In the genomic region with DNA sequence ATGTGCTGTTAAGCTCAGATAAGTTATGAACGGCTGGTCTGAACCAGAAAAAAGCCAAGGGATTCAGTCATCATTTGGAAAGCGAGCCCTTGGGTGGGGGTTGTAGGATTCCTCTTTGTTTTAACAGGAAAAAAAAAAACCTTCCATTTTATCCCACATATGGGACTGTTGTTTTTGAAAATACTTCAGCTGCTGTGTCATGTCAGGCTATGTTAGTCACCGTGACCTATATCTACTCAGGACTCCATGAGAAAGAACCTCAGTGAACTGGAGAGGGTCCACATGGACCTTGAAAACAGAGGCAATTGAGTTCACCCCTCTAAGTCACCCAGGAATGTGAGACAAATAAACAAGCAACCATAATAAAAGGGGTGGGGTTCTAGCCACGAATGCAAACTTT, we compare ENCODE assay signal across 15 mouse cellular contexts.
DNase-seq lines count a peak whose midpoint lies in the region; ATAC-seq and TF ChIP-seq lines count a peak whose summit lies in the region.
"Had no signal": no experiment of that assay in that cellular context is flagged by ENCODE, and none has a peak within 500 bp of the region (broad histone marks: within the 10 kb centered on the region; RNA-seq: fewer than 3 reads in every experiment).

No protein-coding gene starts in this region.

- H3K4me1 ChIP-seq in kidney, adult 2 months (ENCODE audit: control insufficient read depth, insufficient read depth, low read length): no peaks in the 10 kb centered on the region
- H3K4me1 ChIP-seq in hindbrain, embryonic 12.5 days: no peaks in the 10 kb centered on the region
- H3K4me1 ChIP-seq: forebrain, embryonic 10.5 days; liver, embryonic 15.5 days had no signal

- H3K27ac ChIP-seq in kidney, adult 2 months (ENCODE audit: insufficient read depth, low read depth, low read length): 0 out of 2 replicates have a peak overlapping the region, but pooled peaks have one; percentile 38
- no peak overlapping the region for H3K27ac ChIP-seq in hindbrain, embryonic 12.5 days
- H3K27ac ChIP-seq: forebrain, embryonic 10.5 days; hindbrain, postnatal 0 days; liver, embryonic 15.5 days had no signal

- DNase-seq in kidney, adult 2 months: peak; percentile 22
- DNase-seq in kidney, adult 18-20 months: no peak
- DNase-seq in gastrocnemius, postnatal 14 days: peak; percentile 35
- peak; percentile 25 for DNase-seq in kidney, postnatal 14 days
- no peak for DNase-seq in urinary bladder, postnatal 25 days (ENCODE audit: low spot score)
- DNase-seq: cerebellum, adult 11 months; embryo, embryonic 11 days; left cerebral cortex, postnatal 4 days; thymus, adult 2 months had no signal

- H3K79me3 ChIP-seq in C2C12 (ENCODE audit: low read depth): no peaks in the 10 kb centered on the region

- no peak for TF ChIP-seq CTCF in kidney, adult 2 months (conservative IDR thresholded peaks at IDR 0.05; ENCODE audit: insufficient read depth, insufficient read length, low read depth, low read length)
- TF ChIP-seq CTCF in C2C12 (IDR thresholded peaks at IDR 0.05; ENCODE audit: control insufficient read depth, insufficient read depth, insufficient read length): no peak

- H3K4me3 ChIP-seq in kidney, adult 2 months (ENCODE audit: insufficient read depth, low read depth, low read length): no peak overlapping the region
- H3K4me3 ChIP-seq in C2C12 (ENCODE audit: insufficient read depth, poor library complexity, severe bottlenecking): no peak overlapping the region
- no peak overlapping the region for H3K4me3 ChIP-seq in hindbrain, embryonic 12.5 days
- H3K4me3 ChIP-seq: forebrain, embryonic 10.5 days; liver, embryonic 15.5 days had no signal

- H3ac ChIP-seq in C2C12 (ENCODE audit: control insufficient read depth, insufficient read length, low read depth): no peak overlapping the region

- no peak for TF ChIP-seq POLR2A in kidney, adult 2 months (IDR thresholded peaks at IDR 0.05; ENCODE audit: low read depth, low read length)

- intact Hi-C loops in gastrocnemius, postnatal 14 days (cut with DNase I; ENCODE audit: low total_unique reads): no loop called here

- no peak overlapping the region for H3K9ac ChIP-seq in hindbrain, embryonic 12.5 days
- H3K9ac ChIP-seq: liver, embryonic 15.5 days had no signal

- H3K9me3 ChIP-seq in hindbrain, embryonic 12.5 days (replicated peaks): no peaks in the 10 kb centered on the region
- H3K9me3 ChIP-seq: forebrain, embryonic 10.5 days; liver, embryonic 15.5 days had no signal

- ATAC-seq in hindbrain, embryonic 12.5 days (ENCODE audit: low FRiP score): no peak
- ATAC-seq: hindbrain, postnatal 0 days had no signal

- no peak overlapping the region for H3K4me2 ChIP-seq in hindbrain, embryonic 12.5 days (replicated peaks)
- H3K4me2 ChIP-seq: liver, embryonic 15.5 days had no signal

- 67% methylated on average over 4 of the region's 4 CpGs for WGBS in kidney, adult 2 months
- 82% methylated on average over 4 of the region's 4 CpGs for WGBS in hindbrain, embryonic 12.5 days

- H3K79me2 ChIP-seq in C2C12 (ENCODE audit: control insufficient read depth, insufficient read depth): no peaks in the 10 kb centered on the region

- H3K27me3 ChIP-seq in kidney, adult 2 months (replicated peaks; ENCODE audit: control insufficient read depth, insufficient read depth, low read length): no peaks in the 10 kb centered on the region
- no peaks in the 10 kb centered on the region for H3K27me3 ChIP-seq in C2C12 (ENCODE audit: control insufficient read depth, insufficient read depth, insufficient read length)
- no peaks in the 10 kb centered on the region for H3K27me3 ChIP-seq in hindbrain, embryonic 12.5 days
- H3K27me3 ChIP-seq: CH12.LX; liver, embryonic 15.5 days had no signal

- H3K36me3 ChIP-seq in kidney, adult 2 months (ENCODE audit: control insufficient read depth, insufficient read depth, low read length): no peaks in the 10 kb centered on the region
- H3K36me3 ChIP-seq in C2C12 (ENCODE audit: control insufficient read depth, insufficient read depth): peaks cover 81% of the 10 kb centered on the region
- H3K36me3 ChIP-seq in hindbrain, embryonic 12.5 days: peaks cover 10% of the 10 kb centered on the region; the same call in 1 of the 2 replicates
- H3K36me3 ChIP-seq: liver, embryonic 15.5 days had no signal

TF ChIP-seq in C2C12, 6 proteins besides CTCF, POLR2A, EP300 and RAD21:
- no peak for TF ChIP-seq CEBPB (IDR thresholded peaks at IDR 0.05; ENCODE audit: low read depth)
- no peak for TF ChIP-seq USF1 (IDR thresholded peaks at IDR 0.05; ENCODE audit: low read depth)
- peak; percentile 74 for TF ChIP-seq MYOD1 (IDR thresholded peaks at IDR 0.05; ENCODE audit: control insufficient read depth, insufficient read length, low read depth)
- TF ChIP-seq MYOG (IDR thresholded peaks at IDR 0.05; ENCODE audit: control insufficient read depth, extremely low read depth, insufficient read length): no peak
- TF ChIP-seq FOSL1 (IDR thresholded peaks at IDR 0.05; ENCODE audit: insufficient read depth, low read length, poor library complexity, severe bottlenecking): peak; percentile 5
- TF ChIP-seq MAX (IDR thresholded peaks at IDR 0.05): no peak
TF ChIP-seq in C2C12: peak in this region for 2.

Comparison
In these comparisons a context has a peak if more than half of its experiments do, and no peak if none do; other contexts are left out.
1. DNase-seq: peak in kidney, adult 2 months (single experiment), gastrocnemius, postnatal 14 days (single experiment) and kidney, postnatal 14 days (single experiment); none in kidney, adult 18-20 months (single experiment) and urinary bladder, postnatal 25 days (single experiment).